Mouse (Mus musculus) ES-E14 (cell line): ENCODE results near the gene Qtrt2.

Experiments
- CHD2 ChIP-seq: IDR thresholded peaks from 2 replicates; pipeline ENCODE4 v1.6.1; 2014; ENCODE audit warnings: mild to moderate bottlenecking, low read depth, low read length, inconsistent platforms
- HCFC1 ChIP-seq: IDR thresholded peaks from 2 replicates; pipeline ENCODE4 v1.6.1; 2012; ENCODE audit warnings: low read length, inconsistent platforms, borderline replicate concordance; ENCODE audit not compliant: insufficient read depth
- MAFK ChIP-seq: IDR thresholded peaks from 2 replicates; pipeline ENCODE4 v1.6.1; 2014; ENCODE audit warnings: mild to moderate bottlenecking, low read depth, low read length, inconsistent platforms; ENCODE audit not compliant: insufficient read depth
- ZC3H11A ChIP-seq: IDR thresholded peaks from 2 replicates; pipeline ENCODE4 v1.6.1; 2012; ENCODE audit warnings: low read depth, mild to moderate bottlenecking, inconsistent platforms, low read length, borderline replicate concordance

DNA sequence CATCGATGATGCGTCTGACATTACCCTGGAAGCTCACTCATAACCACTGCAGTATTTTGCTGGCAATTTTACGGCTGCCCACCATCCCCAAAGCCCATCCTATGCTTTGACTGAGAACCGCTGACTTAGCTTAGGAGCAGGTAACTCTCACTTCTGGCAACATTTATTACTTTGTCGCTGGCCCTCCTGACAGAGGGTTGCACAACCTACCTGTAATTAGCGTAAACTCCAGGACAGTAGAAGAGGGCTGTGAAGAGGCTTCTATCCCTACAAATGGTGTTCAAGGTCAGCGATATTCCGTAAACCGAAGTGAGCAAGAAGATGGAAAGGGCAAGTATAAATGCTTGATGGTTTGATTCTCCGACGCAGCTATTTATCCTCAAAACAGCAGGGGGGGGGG, 44.6 kb upstream of the Qtrt2 start:
- TF ChIP-seq ZC3H11A: no peak
- TF ChIP-seq MAFK: no peak
- no peak for TF ChIP-seq CHD2
- TF ChIP-seq HCFC1: no peak
